Mouse (Mus musculus): ENCODE measurements around the gene Psg17. TPM values are rescaled to one million over a fixed set of nuclear protein-coding genes. Genes with fewer than 3 reads are reported as not detected.
"Not testable (repeated sequence)": the region's sequence is repeated elsewhere in the genome, so short reads cannot be mapped to it uniquely, and the experiment has no call there.

Psg17 gene
- polyA plus RNA-seq, 1 experiment from 2014 or later: not detected

- Histone ChIP-seq H3K36me3 (no peaks in the 10 kb centered on the region), H3K27ac (replicated peaks) (no peak overlapping the region), H3K4me3 (replicated peaks) (no peak overlapping the region), H3K4me1 (no peaks in the 10 kb centered on the region), H3K9me3 (replicated peaks) (no peaks in the 10 kb centered on the region), H3K27me3 (no peaks in the 10 kb centered on the region), H3K9ac (no peak overlapping the region), H3K4me2 (replicated peaks) (no peak overlapping the region)
- 86% methylated on average over 7 of the region's 7 CpGs for WGBS
- ATAC-seq (ENCODE audit: insufficient number of reproducible peaks, low FRiP score, low TSS enrichment, low read depth): no peak
Observed at GRCm38 (mm10) chr7:18829545-18829944, 8.1 kb upstream of the Psg17 start.

DNA sequence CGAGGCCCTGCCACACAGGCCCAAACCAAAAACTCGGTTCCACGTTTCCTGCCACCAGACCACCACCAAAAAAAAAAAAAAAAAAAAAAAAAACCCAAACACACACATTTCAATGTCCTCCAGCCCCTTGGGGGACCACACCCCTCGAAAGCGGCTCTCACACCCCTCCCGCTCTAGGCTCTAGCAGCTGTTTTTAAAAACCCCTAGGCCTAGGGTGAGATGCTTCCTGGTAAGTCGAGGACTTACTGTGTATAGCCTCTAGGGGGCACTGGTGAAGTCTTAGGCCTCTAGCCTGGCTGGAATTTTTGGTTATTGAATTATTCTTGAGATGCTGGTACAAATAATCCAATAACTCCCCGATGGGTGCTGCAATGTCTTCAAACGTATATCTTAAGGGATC is 7.2 kb upstream of the Psg17 start:
- WGBS: 50% methylated on average over 9 of the region's 9 CpGs
- Histone ChIP-seq H3K4me1 (no peaks in the 10 kb centered on the region), H3K4me3 (replicated peaks) (no peak overlapping the region), H3K4me2 (replicated peaks) (no peak overlapping the region), H3K36me3 (no peaks in the 10 kb centered on the region), H3K9me3 (replicated peaks) (no peaks in the 10 kb centered on the region), H3K9ac (no peak overlapping the region), H3K27ac (replicated peaks) (no peak overlapping the region), H3K27me3 (no peaks in the 10 kb centered on the region)
- ATAC-seq (ENCODE audit: insufficient number of reproducible peaks, low FRiP score, low TSS enrichment, low read depth): no peak

DNA sequence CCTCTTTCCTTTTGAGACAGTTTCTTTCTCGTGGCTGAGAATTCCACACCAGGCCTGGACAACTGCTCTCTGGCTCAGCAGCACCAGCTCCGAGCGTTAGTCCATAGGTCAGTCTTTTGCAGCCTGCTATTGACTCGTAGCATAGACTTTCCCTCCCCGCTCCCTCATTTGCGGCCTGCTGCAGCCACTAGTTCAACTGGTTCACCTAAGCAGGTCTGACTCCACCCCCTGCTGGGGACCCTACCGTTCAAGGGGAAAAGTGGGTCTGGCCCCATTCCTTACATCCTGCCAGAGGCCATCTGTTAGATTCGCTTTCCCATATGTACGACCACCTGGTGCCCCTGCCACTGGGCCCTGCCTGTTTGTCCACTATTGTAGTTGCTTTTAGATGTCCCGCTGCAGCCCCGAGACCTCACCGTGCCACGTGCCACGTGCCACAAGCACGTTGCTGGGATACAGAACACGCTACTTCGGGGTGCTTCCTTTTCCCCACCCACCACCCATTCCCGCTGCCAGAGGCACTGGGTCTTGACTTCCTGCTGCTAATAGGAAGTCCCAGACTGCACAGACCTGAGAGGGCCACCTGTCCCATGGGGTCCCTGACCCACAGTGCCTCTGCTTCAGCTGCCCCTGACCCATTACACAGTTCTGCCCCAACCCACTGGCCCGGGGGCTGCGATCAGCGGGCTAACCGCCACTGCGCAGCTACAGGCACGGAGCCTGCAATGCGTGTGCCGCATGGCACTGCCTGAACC is 6.6 kb upstream of the Psg17 start:
- no peaks in the 10 kb centered on the region for H3K36me3 ChIP-seq
- no peak overlapping the region for H3K27ac ChIP-seq (replicated peaks)
- H3K4me2 ChIP-seq (replicated peaks): no peak overlapping the region
- H3K4me3 ChIP-seq (replicated peaks): no peak overlapping the region
- WGBS: 59% methylated on average over 26 of the region's 26 CpGs
- H3K9me3 ChIP-seq (replicated peaks): no peaks in the 10 kb centered on the region
- H3K27me3 ChIP-seq: no peaks in the 10 kb centered on the region
- H3K4me1 ChIP-seq: no peaks in the 10 kb centered on the region
- no peak overlapping the region for H3K9ac ChIP-seq
- no peak for ATAC-seq (ENCODE audit: insufficient number of reproducible peaks, low FRiP score, low TSS enrichment, low read depth)

DNA sequence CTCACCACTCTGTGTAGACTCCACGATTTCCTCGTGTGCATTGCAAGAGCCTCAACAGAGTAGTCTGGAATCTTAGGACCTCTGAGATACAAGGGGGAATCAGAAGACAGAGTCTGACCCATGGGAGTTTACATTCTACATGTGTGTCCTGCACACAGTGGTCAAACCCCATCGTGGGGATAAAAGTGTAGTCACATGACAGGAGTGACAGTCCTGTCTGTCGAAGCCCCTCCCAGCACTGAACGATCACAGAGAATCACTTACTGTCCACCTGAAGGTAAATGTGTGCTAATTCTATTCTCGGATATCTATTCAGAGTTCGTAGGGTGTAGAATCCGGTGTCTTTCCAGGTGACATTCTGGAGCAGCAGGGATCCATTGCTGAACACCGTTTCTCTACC is 3.1 kb downstream of the Psg17 start:
- H3K27ac ChIP-seq (replicated peaks): no peak overlapping the region
- ATAC-seq (ENCODE audit: insufficient number of reproducible peaks, low FRiP score, low TSS enrichment, low read depth): no peak
- no peak overlapping the region for H3K4me3 ChIP-seq (replicated peaks)
- no peaks in the 10 kb centered on the region for H3K27me3 ChIP-seq
- WGBS: 82% methylated on average over 9 of the region's 9 CpGs
- H3K4me2 ChIP-seq (replicated peaks): no peak overlapping the region
- H3K9ac ChIP-seq: no peak overlapping the region
- H3K4me1 ChIP-seq: no peaks in the 10 kb centered on the region
- H3K9me3 ChIP-seq (replicated peaks): no peaks in the 10 kb centered on the region
- H3K36me3 ChIP-seq: no peaks in the 10 kb centered on the region

DNA sequence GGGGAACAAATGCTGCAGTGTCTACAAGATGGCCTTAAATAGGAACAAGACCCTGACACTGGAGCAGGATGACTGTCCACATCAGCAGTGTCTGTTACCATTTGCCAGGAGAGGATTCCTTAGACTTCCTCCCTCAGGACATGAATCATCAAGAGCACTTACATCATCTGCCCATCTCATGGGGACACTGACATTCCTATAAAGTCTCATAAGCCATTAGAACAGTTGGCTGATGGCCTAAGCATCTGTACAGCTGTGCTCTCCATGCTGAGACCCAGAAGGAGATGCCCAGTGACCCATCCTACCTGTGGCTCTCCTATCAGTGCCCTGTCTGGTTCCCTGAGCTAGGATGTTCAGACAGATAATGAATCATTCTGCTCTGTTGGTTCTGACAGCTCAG is 17.9 kb downstream of the Psg17 start:
- H3K27me3 ChIP-seq: no peaks in the 10 kb centered on the region
- no peak for ATAC-seq (ENCODE audit: insufficient number of reproducible peaks, low FRiP score, low TSS enrichment, low read depth)
- H3K36me3 ChIP-seq: no peaks in the 10 kb centered on the region
- no peak overlapping the region for H3K4me2 ChIP-seq (replicated peaks)
- H3K4me1 ChIP-seq: no peaks in the 10 kb centered on the region
- H3K9me3 ChIP-seq (replicated peaks): no peaks in the 10 kb centered on the region
- no peak overlapping the region for H3K9ac ChIP-seq
- no peak overlapping the region for H3K4me3 ChIP-seq (replicated peaks)
- no peak overlapping the region for H3K27ac ChIP-seq (replicated peaks)

- 45% methylated on average over 3 of the region's 3 CpGs for WGBS
- no peak for ATAC-seq (ENCODE audit: insufficient number of reproducible peaks, low FRiP score, low TSS enrichment, low read depth)
Observed at GRCm38 (mm10) chr7:18799129-18799528, 22.3 kb downstream of the Psg17 start.

GRCm38 (mm10) chr7:18798420-18798819 is 23.0 kb downstream of the Psg17 start, which contains the start of gene Psg19:
TSS of gene Psg19 (minus strand) at chr7:18798520.
- H3K36me3 ChIP-seq: no peaks in the 10 kb centered on the region
- H3K4me1 ChIP-seq: no peaks in the 10 kb centered on the region
- no peak within 1 kb of the TSS for H3K9ac ChIP-seq
- H3K4me3 ChIP-seq (replicated peaks): no peak within 1 kb of the TSS
- H3K27me3 ChIP-seq: no peaks in the 10 kb centered on the region
- WGBS: 75% methylated on average over 1 of the region's 1 CpGs
- no peak within 1 kb of the TSS for H3K27ac ChIP-seq (replicated peaks)
- no peaks in the 10 kb centered on the region for H3K9me3 ChIP-seq (replicated peaks)
- ATAC-seq (ENCODE audit: insufficient number of reproducible peaks, low FRiP score, low TSS enrichment, low read depth): no peak
- H3K4me2 ChIP-seq (replicated peaks): no peak within 1 kb of the TSS

More at GRCm38 (mm10) chr7:18799129-18799528, 22.3 kb downstream of the Psg17 start:
- no peaks in the 10 kb centered on the region for H3K27me3 ChIP-seq
- H3K36me3 ChIP-seq: no peaks in the 10 kb centered on the region
- no peak overlapping the region for H3K4me2 ChIP-seq (replicated peaks)
- H3K9me3 ChIP-seq (replicated peaks): no peaks in the 10 kb centered on the region
- H3K4me3 ChIP-seq (replicated peaks): no peak overlapping the region
- H3K27ac ChIP-seq (replicated peaks): no peak overlapping the region
- H3K4me1 ChIP-seq: no peaks in the 10 kb centered on the region
- no peak overlapping the region for H3K9ac ChIP-seq

DNA sequence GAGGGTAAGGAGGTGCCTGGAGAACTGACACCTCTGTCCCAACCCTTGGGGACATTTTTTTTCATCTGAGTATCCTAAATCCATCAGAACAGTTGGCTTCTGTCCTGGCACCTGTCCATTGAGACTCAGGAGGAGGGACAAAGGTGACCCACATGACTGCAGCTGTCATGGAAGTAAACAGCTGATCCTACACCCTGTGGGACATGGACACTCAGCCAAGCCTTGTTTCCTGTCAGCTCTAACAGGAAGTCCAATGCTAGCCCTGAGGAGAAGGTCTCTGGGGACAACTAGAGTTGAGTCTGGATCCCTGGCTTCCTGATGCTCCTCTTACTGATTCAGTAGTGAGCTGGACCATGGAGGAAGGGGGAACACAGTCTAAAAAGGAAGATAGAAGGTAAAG is 30.7 kb downstream of the Psg17 start:
- H3K4me1 ChIP-seq; H3K9ac ChIP-seq; H3K27me3 ChIP-seq; H3K4me3 ChIP-seq (replicated peaks); H3K27ac ChIP-seq (replicated peaks); H3K4me2 ChIP-seq (replicated peaks); H3K9me3 ChIP-seq (replicated peaks); H3K36me3 ChIP-seq; ATAC-seq (ENCODE audit: insufficient number of reproducible peaks, low FRiP score, low TSS enrichment, low read depth): not testable (repeated sequence)

- not testable (repeated sequence) for H3K9ac ChIP-seq; H3K4me3 ChIP-seq (replicated peaks); H3K4me1 ChIP-seq; H3K36me3 ChIP-seq; H3K4me2 ChIP-seq (replicated peaks); H3K27me3 ChIP-seq; H3K27ac ChIP-seq (replicated peaks); ATAC-seq (ENCODE audit: insufficient number of reproducible peaks, low FRiP score, low TSS enrichment, low read depth); H3K9me3 ChIP-seq (replicated peaks)
- 39% methylated on average over 2 of the region's 2 CpGs for WGBS
Observed at GRCm38 (mm10) chr7:18781301-18781700, 40.1 kb downstream of the Psg17 start.

DNA sequence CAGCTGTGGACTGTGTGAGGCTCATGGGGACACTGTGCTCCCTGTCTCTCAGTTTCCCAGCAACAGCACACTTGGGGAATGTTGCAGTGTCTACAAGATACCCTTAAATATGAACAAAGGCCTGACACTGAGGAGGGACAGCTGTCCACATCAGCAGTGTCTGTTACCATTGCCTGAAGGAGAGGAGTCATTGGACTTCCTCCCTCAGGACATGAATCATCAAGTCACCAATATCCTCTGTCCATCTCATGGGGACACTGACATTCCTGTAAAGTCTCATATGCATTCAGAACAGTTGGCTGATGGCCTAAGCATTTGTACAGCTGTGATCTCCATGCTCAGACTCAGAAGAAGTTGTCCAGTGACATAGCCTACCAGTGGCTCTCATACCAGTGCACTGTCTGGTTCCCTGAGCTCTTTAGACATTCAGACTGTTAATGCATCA is 42.0 kb downstream of the Psg17 start:
- H3K4me3 ChIP-seq (replicated peaks): no peak overlapping the region
- no peak overlapping the region for H3K9ac ChIP-seq
- H3K4me1 ChIP-seq: no peaks in the 10 kb centered on the region
- H3K36me3 ChIP-seq: no peaks in the 10 kb centered on the region
- H3K27ac ChIP-seq (replicated peaks): no peak overlapping the region
- no peak overlapping the region for H3K4me2 ChIP-seq (replicated peaks)
- H3K9me3 ChIP-seq (replicated peaks): no peaks in the 10 kb centered on the region
- no peak for ATAC-seq (ENCODE audit: insufficient number of reproducible peaks, low FRiP score, low TSS enrichment, low read depth)
- no peaks in the 10 kb centered on the region for H3K27me3 ChIP-seq

All from embryonic facial prominence, embryonic 15.5 days (tissue).